Mouse (Mus musculus): ENCODE results near the gene Med18.

Med18 gene

DNA sequence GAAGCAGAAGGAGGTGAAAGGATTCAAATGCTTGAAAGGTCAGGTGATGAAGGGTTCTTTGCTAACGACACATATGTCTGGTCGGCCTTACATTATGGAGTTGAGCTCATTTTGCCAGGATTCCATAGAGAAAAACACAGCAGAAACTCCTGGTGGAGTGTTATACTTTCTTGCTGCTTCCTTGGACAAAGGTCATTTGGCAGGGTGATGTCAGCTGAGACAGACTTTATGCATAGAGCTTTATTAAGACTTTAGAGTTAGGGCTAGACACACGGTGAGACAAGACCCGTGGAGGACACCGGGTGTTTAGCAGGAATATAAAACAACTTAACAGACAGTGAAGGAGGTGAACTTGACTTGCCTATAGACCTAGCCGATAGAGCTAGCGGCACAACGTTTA, 14.1 kb upstream of the Med18 start:
- no peak for DNase-seq

GRCm38 (mm10) chr4:132475895-132476878, 12.5 kb upstream of the Med18 start:
- no peak for DNase-seq

- peak; percentile 39 for DNase-seq
Observed at GRCm38 (mm10) chr4:132474631-132475030, 10.9 kb upstream of the Med18 start.

DNA sequence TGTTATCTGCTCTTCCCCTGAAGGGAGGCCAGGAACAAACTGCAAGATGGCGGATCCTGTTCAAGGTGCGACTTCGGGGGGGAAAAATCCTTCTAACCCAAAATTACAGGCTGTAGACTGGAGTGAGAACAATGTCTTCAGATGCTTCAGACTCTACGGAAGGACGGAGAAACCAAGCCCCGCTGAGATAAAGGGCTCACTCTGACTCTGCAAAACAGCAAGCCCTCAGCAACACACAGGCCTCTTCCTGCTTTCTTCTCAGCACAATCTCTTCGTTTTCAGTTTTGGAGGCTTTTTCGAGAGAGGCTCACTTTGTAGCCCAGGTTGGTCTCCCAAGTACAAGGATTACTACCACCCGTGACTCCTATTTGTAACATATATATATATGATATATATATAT, 9.7 kb upstream of the Med18 start:
- no peak for DNase-seq

DNA sequence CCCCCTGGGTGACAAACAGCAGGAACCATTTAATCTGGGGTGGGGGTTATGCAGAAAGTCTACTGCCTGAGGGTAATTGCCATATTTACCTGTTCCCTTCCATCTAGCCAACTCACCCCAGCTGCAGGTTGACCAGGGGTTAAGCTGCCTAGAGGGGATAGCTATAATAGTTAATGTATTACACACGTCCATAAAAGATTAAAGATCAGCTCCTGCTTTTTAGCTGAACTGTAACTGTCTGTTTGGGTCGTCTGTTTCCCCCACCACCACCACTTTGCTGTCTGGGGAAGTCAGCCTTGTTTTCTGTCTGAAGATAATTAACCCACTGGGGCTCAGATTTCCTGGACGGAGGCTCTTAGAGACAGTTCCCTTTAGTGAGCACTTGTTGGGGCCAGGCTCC, 6.2 kb upstream of the Med18 start:
- DNase-seq: no peak

DNA sequence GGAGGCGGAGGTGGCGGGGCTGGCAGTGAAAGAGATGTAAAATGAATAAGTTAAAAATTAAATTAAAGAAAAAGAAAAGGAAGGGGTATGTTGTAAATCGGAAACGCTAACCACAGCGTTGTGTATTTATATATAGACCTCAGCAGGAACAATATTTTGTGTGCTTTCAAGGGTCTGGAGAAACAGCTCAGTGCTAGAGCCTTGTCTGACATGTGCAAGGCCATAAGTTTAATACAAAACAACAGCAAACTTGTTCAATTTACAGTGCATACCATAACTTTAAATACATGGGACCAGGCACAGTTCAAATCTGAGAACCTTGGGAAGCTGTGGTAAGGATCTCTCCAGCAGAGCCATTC, 513 bp upstream of the Med18 start:
- DNase-seq: no peak

DNA sequence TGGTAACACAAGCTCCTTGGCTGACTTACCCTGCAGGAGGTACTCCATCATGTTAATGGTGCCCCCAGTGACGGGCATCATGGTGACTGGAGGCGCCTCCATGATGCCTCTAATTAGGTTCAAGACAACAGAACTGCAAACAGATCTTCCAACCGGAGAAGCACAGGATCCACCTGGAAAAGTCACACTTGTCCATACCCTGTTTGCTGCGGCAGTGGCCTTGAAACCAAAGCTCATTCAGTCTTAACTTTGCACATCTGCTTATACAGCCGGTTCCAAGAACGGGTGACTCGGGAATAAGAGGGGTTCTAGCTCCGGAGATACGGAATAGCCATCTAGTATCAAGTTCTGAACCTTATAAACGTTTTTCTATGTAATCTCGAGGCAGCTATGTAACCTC, 885 bp downstream of the Med18 start:
- no peak for DNase-seq

- no peak for DNase-seq
Observed at GRCm38 (mm10) chr4:132460225-132460624, 3.5 kb downstream of the Med18 start.

DNA sequence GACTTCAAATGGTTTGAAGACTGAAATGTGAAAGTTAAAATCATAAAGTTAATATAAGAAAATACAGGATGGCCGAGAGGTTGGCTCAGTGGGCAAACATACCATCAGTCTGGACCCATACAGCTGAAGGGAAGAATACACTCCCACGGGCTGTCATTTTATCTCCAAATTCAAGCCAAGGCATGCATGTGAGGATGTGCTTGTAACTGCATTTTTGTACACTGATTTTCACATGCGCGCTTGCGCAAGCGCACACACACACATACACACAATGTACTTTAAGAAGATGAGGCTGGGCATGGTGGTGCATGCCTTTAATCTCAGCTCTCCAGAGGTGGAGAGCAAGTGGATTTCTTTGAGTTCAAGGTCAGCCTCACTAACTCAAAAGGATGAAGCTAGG, 8.2 kb downstream of the Med18 start:
- no peak for DNase-seq

- DNase-seq: no peak
Observed at GRCm38 (mm10) chr4:132455146-132455545, 8.6 kb downstream of the Med18 start.

- DNase-seq: no peak
Observed at GRCm38 (mm10) chr4:132454216-132454615, 9.5 kb downstream of the Med18 start.

GRCm38 (mm10) chr4:132449778-132450177, 13.9 kb downstream of the Med18 start:
- no peak for DNase-seq

DNA sequence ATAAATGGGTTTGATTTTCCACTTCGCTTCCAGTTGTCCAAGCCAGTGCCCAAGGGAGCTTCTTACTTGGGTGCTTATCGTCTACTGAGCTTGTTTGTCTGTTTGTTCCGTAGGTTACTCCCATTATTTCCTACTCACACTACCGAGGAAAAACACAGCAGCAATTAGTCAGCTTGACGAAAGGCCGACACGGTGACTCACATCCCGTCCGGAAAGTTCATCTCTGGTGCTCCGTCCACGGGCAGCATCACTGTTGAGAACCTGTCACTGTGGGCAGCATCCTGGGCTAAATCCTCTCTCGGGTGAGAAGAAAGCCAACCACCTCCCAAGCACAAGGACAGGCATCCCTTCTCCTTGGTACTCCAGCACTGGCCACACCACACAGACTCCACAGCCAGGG, 17.6 kb downstream of the Med18 start:
- no peak for DNase-seq

GRCm38 (mm10) chr4:132444516-132444915, 19.2 kb downstream of the Med18 start:
- DNase-seq: no peak

GRCm38 (mm10) chr4:132437857-132438256, 25.9 kb downstream of the Med18 start:
- DNase-seq: no peak

- DNase-seq: no peak
Observed at GRCm38 (mm10) chr4:132432717-132433372, 30.9 kb downstream of the Med18 start.

DNA sequence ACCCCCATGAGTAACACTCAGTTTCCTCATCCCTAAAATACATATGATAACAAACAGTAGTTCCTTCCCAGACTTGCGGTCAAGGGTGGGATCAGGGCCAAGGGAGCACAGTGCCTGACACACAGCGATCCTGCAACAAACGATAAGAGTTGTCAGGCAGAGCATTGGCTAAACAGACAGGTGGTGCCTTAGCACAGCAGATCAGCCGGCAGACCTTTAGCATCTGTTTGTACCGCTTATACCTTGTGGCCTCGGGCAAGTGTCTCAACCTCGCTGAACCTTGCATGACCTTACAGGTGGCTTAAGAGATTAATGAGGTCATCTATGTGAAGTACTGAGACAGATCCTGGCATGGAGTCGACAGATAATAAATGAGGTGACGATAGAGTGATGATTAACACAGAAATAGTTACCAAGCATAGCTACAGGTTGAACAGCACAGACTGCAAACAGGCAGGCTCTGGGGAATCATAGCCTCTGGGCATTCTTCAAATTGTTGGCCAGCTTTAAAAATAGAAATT, 35.6 kb downstream of the Med18 start:
- DNase-seq: no peak

DNA sequence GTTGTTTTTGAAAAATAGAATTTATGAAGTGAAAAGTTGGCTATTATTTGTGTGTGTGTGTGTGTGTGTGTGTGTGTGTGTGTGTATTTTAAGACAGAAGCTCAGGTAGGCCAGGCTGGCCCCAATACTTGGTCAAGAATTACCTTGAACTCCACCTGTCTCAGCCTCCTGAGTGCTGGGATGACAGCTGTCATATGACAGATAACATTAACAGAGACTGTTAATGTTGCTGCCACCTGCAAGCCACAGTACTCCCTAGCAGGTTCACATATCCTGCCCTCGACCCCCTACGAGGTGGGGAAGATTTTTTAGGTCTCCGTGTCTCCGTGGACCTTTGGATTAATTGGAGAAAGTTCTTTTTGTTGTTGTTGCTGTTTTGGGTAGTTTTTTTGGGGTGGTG, 36.2 kb downstream of the Med18 start:
- no peak for DNase-seq

DNA sequence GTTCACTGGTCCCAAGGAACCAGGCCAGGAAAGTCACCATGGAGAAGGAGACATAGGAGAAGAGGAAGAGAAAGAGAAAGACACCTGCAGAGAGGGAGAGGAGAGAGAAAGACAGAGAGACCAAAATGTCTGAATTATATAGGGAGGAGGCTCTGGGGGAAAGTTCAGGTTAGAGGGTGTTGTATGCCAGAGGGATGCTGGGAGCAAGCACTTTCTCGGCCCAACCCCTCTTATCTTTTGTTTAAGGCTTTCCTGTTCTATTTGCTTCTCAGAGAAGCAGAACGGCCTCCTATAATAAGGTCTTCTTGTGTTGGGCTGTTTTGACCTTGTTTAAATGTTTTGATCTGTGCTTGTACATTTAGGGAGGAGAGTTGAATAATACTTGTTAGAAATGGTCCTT, 37.7 kb downstream of the Med18 start:
- DNase-seq: no peak

DNA sequence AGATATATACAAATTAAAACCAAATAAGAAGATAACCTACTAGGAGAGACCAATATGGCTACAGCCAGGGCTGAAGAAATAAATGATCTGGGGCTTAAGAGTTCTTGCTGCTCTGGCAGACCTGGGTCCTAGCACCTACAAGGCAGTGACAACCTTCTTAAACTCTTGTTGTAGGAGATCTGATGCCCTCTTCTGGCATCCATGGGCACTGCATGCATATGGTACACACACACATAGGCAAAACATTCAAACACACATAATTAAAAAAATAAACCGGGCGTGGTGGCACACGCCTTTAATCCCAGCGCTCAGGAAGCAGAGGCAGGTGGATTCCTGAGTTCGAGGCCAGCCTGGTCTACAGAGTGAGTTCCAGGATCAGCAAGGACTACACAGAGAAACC, 39.0 kb downstream of the Med18 start:
- no peak for DNase-seq

DNA sequence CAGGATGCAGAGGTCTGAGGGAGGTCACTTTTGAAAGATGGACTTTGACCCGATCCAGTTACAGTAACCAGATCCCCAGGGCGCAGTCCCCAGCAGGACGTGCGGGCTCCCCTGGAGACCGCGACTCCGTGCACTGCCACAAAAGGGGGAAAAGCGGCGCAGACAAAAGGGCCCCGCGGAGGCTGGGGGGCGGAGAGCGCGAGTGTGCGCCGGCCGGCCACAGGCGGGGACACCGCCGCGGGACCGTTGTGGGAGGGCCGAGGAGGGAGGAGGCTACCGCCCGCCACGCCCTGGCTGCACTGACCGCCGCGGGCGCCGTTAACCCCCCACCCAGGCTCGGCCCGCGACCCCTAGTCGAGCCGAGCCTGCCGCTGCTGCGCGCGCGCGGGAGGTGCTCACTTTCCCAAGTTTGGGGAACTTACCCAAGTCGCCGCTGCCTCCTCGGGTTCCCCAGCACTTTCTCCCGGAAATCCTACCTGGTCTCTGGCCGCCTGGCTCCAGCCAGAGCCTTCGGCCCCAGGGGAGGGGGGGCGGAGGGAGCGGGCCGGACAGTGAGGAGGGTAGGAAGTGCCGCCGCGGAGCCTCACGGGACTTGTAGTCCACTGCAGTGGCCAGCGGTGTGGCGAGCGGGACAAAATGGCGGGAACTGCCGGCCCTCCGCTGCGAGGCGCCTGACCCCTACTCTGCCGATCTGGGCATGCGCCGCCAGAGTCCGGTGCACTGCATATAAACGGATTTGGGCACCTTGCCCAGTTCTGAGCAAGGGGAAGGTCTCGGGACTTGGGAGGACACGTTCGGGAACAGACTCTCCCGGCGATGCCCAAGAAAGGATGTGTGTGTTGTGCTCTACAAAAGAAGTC, 41.6 kb downstream of the Med18 start, which contains the start of gene Phactr4:
Phactr4 (minus strand) TSS at position 567 of the 860 bp plus-strand sequence.
- peak; percentile 96 for DNase-seq

- DNase-seq: no peak
Observed at GRCm38 (mm10) chr4:132421556-132421922, 42.2 kb downstream of the Med18 start.

DNA sequence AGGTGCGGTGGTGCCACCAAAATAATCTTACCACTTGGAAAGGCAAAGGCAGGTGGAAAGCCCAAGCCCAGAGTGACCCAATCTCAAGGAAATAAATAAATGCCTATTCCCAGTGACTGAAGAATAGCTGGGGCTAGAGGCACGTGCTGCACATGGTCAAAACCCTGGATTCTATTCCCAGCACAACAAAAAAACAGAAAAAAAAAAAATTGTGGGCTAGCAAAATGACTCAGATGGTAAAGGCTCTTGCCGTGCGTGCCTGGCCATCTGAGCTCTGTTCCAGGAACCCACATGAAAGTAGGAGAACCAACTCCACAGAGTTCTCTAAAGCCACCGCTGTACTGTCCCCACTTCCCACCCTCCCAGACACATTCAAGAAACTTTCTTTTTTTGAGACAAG, 43.2 kb downstream of the Med18 start:
- no peak for DNase-seq
